Mouse (Mus musculus): ENCODE measurements around the gene Olfr1351.
"Not testable (repeated sequence)": the region's sequence is repeated elsewhere in the genome, so short reads cannot be mapped to it uniquely, and the experiment has no call there.

The Olfr1351 gene

GRCm38 (mm10) chr10:79012172-79012571, at the start of gene Olfr1351:
Olfr1351 (plus strand) TSS chr10:79012472.
- no peak for DNase-seq (ENCODE audit: low spot score)

- DNase-seq (ENCODE audit: low spot score): not testable (repeated sequence)
Measured at GRCm38 (mm10) chr10:78963009-78963408, 49.3 kb upstream of the Olfr1351 start, which contains the start of gene Olfr1353. Olfr1353 (plus strand) TSS chr10:78963309.

- DNase-seq (ENCODE audit: low spot score): no peak
Measured at GRCm38 (mm10) chr10:78980750-78981149, 31.5 kb upstream of the Olfr1351 start, which contains the start of gene Olfr1352. Olfr1352 (plus strand) TSS chr10:78981050.

GRCm38 (mm10) chr10:79028441-79028840, 16.2 kb downstream of the Olfr1351 start, which contains the start of gene Olfr57:
Olfr57 (plus strand) TSS chr10:79028741.
- no peak for DNase-seq (ENCODE audit: low spot score)

- DNase-seq (ENCODE audit: low spot score): not testable (repeated sequence)
Measured at GRCm38 (mm10) chr10:79042457-79042856, 30.2 kb downstream of the Olfr1351 start.

GRCm38 (mm10) chr10:79057370-79057769, 45.1 kb downstream of the Olfr1351 start:
- not testable (repeated sequence) for DNase-seq (ENCODE audit: low spot score)

Data from layer of hippocampus, adult 11-12 months (tissue).